Mouse (Mus musculus) naive thymus-derived CD4-positive, alpha-beta T cell, adult 2 months (primary cell): ENCODE data around the gene Rhot1.
"Not testable (repeated sequence)": the region's sequence is repeated elsewhere in the genome, so short reads cannot be mapped to it uniquely, and the experiment has no call there.

Experiments
- DNase-seq: peaks from one replicate; pipeline ENCODE4 v3.0.0-alpha.2; 2011; ENCODE audit warnings: low read depth

Rhot1 gene

DNA sequence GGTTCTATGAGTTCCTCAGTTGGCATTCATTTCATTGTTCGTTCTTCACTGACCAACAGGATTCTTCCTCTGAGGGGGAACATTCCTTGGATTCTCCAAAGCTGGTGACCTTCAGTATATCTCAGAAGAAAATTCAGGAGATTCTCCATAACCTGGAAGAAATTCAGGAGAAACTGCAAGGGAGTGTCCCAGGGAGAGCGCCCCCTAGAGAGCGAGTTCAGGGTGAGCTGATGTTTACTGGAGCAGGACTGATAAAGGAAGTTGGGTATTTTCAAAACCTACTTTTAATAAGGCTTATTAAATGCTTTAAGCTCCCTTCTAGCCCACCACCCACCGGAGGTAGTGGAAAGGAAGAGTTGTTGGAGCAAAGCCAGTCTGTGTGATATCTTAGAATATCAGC, 15.0 kb upstream of the Rhot1 start:
- no peak for DNase-seq

DNA sequence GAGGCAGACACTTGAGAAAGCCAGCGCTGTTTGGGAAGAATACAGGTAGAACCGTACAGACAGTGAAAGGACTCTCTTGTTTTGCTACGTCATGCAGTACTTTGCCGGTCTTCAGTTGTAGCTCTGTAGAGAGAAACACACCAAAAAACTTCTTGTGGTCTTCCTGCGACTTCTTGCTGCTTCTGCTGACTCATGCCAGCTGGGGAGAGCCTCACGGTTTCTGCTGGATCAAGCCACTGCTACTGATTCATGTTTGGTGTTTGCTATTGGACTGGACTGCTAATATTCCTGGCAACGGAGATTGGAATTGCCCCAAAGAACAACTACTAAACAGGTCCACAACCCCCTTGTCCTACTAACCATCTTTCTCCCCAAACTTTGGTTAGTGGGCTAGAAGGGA, 12.5 kb upstream of the Rhot1 start:
- no peak for DNase-seq

DNA sequence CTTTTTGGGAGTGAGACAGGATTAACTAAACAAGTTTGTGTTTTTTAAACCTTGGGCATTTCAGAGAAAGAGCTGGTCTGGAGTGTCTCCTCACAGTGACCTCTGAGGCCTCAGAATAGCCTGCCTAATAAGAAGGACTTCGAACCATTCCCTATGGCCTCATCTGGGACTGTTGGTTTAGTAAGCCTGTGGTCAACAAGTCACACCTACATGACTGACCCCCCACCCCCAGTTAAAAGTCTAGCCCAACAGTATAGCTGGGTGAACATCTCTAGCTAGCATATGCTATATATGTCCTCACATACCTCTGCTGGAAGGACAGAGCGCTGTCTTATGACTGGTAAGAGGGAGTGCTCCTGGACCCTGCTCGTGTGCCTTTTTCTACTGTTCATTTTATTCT, 9.5 kb upstream of the Rhot1 start:
- DNase-seq = no peak

DNA sequence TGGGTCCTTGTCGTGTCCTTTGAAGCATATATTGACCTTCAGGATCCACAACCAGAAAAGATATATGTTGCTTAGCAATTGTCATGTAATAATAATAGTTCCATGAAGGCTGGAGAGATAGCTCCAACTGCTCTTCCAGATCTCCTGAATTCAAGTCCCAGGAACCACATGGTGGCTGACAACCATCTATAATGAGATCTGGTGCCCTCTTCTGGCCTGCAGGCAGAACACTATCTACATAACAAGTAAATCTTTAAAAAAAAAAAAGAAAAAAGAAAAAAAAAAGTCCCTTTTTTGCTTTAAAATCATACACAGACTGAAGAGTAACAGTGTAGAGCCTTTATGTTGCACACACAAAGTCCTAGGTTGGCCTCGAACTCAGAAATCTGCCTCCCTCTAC, 9.0 kb upstream of the Rhot1 start:
- peak; percentile 15 for DNase-seq

DNA sequence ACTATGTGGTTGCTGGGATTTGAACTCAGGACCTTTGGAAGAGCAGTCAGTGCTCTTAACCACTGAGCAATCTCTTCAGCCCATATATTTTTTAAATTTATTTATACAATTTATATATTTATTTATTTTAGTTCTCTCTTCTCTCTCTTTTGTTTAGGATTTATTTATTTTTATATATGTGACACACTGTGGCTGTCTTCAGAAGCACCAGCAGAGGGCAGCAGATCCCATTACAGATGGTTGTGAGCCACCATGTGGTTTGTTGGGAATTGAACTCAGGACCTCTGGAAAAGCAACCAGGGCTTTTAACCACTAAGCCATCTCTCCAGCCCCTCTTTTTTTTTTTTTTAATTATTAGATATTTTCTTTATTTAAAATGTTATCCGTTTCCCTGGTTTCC, 8.5 kb upstream of the Rhot1 start:
- DNase-seq = peak; percentile 67

DNA sequence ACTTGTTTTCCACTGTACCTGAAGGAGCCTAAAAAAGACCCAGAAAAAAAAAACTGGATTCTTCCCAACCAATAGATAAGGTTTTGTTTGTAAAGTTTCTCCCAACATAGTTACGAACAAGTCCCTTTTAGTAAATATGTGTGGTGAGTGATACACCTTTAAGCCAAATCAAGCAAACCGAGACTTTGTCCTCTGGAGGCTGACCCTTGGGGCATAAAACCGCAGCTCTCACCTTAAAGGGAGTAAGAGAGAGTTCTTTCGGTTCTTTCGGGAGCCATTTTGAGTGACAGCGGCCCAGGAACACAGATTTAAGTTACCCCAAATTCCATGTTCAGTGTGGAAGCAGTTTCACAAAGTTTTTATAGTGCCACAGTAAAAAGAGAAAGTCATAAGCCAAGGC, 6.5 kb upstream of the Rhot1 start:
- no peak for DNase-seq

DNA sequence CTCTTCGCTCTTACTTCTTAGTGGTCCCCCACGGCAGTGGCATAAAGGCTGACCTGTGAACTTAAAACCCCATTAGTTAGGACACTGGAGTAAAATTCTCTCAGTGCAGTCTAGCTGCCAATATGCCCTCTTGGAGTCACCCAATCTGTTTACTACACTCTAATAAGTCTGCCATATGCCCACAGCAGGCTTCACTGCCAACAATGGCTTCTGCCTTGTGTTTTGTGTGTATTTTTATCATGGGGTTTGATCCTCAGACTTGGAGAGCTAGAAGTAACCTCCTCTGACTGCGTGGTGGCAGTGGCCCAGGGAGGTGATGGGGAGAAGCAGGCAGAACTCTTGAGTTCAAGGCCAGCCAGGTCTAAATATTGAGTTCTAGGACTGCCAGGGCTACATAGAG, 4.8 kb upstream of the Rhot1 start:
- DNase-seq = no peak

DNA sequence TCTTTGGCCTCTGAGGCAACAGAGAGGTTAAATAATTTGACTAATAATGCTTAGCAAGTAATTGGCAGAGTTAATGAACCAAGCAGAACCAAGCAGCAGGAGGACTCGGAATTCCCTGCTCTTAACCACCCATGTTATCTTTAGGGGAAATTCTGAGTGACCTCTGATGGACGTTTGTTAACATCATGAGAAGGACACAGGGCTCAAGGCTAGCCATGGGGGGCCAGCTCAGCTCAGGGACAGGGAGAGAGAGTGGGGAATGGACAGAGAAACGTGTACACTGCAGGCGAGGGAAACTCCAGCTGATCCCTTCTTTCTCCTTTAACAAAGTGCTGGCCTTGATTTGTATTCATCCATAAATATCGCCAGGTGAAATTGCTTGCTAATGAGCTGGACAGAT, 3.9 kb upstream of the Rhot1 start:
- DNase-seq = no peak

DNA sequence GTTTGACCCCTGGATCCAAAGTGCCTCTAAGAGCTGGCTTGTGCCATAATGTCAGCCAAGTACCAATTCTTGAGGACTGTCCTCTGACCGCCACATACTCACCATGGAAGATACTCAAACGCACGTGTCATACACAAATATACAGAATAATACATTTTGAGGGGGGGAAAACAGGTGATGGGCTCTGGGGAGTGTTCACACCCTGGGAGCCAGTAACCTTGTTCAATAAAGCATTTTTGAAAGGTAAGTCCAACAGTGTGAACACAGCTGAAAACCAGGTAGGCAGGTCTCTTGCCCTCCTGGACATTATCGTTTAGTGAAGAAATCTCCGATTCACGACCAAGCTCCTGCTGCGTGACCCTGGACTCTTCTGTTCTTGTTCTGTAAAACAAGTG, 357 bp upstream of the Rhot1 start:
- no peak for DNase-seq

DNA sequence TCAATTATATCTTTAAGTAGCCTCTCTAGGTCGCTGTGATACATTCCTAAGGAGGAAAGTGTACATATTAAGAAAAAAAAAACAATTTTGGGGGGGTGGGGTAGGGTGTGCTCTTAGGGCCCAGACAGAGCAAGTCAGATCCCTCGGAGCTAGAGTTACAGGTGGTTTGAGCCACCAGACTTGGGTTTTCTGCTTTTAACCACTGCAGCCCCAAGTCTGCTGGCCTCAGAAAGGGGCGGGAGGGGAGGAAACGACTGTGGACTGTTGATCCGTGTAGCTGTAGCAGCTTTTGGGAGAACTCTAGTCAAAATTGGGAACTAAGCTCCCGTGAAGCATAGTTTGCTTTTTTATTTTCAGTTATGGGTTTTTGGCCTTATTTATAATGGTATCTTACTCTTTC, 1.5 kb downstream of the Rhot1 start:
- DNase-seq = no peak

DNA sequence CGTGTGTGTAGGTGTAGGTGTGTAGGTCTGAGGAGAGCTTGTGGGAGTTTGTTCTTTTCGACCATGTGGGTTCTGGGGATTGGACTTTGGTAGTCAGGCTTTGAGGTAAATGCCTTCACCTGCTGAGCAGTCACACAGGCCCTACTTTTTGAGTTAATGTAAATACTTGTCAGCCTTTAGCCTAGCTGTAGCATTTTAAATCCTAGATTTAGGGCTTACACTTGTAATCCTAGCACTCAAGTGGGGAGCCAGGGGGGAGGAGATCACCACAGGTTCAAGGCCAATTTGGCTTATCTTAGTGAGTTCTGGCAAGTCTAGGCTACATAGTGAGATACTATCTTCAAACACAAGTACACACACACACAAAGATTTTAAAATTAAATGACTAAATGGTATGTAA, 3.5 kb downstream of the Rhot1 start:
- no peak for DNase-seq

DNA sequence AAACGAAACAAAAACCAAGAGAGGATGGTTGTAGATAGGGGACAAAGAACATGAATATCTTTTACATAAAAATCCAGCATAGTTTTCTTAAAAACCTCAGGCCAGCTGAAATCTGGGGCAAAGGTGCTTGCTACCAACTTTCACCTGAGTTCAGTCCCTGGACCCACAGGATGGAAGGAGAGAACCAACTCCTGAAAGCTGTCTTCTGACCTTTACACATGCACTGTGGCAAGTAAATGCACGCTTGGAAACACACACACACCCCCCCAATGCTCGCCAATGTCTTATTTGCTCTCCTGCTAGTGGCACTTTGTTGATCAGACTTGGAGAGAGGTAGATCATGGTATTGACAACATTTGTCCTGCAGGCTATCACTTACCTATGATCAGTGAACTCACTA, 6.5 kb downstream of the Rhot1 start:
- no peak for DNase-seq

DNA sequence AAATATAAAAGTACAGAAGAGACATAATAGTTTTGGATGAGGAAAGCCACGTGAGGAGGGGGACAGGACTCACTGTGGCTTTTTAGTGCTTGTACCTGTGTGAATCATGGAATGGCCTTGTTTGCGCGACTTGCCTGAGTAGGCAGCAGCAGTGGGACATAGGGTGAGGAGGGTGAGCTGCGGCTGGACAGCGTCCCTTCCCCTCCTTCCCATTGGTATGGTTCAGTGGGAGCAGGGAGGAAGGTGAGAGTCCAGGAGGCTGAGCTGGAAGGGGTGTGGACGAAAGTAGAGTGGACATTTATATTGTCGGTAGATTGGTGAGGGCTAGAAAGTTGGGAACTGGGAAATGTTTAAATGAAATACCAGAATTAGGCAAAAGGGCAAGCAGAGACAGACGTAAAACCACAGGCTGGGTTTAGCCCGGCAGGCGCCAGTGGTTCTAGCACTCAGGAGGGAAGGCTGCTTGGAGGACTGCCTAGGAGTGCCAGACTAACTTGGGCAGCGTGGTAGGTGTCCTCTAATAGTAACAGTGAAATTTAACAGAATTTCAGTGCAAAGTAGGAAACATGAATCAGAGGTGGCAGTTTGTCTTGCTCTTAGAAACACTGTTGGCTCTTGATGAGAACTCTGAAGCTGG, 10.0 kb downstream of the Rhot1 start:
- no peak for DNase-seq

DNA sequence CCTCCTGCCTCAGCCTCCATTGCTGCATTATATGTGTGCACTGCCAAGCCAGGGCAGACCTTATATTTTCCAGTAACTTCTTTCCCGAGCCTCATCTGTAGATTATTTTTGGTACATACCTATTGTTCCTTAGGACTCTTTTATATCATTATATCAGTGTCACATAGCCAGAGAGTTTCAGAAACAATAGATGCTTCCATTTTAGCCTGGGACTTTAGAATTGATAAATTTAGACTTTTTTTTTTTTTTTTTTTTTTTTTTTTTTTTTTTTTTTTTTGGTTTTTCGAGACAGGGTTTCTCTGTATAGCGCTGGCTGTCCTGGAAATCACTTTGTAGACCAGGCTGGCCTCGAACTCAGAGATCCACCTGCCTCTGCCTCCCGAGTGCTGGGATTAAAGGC, 21.2 kb downstream of the Rhot1 start:
- DNase-seq = not testable (repeated sequence)

DNA sequence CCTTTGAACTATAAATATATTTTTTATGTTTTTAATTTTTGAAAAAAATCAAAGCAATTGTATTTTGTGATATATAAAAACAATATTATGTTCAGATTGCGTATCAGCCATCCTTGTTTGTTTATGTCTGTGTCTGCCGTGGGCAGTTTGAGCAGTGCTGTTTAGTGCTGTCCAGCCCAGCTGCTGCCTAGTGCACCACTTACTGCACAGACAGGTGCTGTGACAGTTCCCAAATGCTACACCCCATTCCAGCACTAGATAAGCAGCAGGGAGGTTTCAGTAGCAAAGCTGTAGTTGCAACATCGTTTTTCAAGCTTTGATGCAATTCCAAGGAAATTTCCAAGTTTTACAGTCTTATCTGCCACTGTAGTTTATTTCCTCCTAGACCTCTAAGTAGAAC, 28.5 kb downstream of the Rhot1 start:
- DNase-seq = no peak

DNA sequence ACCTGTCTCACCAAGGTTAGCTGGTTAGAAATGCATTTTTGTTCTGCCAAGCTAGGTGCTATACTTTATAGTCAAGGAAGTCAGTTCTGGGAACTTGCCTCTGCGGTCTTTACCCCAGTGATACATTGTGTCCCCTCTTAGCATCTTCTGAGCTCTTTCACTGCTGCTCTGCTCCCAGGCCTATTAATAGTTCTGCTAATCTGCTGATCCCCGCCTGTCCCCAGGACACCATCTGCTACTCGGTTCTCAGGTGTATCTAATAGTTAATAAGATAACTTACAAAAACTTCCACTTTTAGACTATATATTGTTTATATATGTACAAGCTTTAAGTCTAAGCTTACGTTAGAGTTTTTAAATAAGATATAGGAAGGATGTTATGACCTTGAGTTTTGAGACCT, 29.5 kb downstream of the Rhot1 start:
- no peak for DNase-seq

DNA sequence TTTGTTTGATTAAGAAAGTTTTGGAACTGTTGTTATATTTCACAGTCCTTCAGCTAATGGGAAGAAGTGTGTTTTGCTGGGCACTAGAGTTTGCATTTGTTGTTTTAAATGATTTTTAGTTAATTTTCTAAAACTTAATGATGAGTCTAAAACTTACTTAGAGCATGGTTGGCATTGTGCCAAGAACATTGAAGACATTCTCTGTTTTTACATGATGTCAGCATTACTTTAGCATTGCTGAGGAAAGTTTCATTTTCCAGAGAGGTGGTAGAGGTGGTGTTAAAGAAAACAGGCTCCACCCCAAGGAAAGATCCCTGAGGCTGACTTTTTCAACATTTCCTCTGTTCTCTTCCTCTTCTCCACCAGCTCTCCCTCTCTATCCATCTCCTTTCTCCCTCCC, 38.2 kb downstream of the Rhot1 start:
- peak; percentile 3 for DNase-seq

DNA sequence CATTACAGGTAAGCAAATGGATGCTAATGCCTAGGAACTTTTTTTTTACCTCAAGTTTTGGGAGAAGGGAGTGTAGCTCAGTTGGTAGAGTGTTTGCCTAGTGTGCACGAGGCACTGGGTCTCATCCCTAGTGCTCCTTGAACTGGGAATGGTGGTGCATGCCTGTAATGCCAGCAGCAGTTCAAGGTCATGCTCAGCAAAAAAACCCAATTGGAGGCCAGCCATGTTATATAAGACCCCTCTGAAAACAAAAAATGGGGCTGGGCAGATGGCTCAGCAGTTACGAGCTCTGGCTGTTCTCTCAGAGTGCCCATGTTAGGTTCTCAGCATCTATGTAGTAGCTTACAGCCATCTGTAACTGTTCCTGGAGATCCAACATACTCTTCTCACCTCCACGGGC, 39.7 kb downstream of the Rhot1 start:
- DNase-seq = no peak

DNA sequence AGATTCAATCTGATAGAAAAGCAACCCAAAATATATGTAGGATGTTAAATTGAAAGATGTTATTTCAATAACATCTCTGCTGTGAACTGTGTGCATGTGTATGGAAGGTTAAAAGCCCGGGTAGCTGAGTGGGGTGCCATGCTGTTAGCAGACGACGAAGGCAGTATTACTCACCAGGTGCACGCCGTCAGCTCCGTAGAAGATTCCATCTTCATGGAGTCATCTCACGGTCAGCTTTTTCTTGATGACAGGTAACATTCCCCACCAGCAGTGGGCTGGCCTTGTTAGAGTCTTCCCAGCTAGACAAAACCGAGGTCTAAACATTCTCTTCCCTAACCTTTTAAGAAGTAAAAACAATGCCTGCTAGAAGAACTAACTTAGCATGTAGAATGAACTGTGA, 55.3 kb downstream of the Rhot1 start:
- no peak for DNase-seq

DNA sequence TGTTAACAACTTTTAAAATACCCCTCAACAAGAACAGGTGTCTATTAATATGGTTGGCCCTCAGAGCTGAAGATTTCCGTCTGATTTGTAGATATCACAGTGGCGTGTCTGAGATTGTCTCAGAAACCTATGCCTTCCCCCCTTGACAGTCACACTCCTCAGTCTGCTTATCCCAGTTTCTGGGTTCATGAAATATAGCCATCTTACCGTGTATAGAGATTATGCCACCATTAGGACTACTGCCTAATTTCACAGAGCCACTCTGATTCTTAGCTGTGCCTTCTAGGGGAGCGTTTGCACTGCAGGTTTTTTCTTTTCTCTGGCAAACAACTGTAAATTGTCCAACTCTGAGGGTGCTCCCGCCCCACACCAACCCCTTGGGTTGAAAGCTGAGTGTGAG, 62.3 kb downstream of the Rhot1 start:
- DNase-seq = no peak

DNA sequence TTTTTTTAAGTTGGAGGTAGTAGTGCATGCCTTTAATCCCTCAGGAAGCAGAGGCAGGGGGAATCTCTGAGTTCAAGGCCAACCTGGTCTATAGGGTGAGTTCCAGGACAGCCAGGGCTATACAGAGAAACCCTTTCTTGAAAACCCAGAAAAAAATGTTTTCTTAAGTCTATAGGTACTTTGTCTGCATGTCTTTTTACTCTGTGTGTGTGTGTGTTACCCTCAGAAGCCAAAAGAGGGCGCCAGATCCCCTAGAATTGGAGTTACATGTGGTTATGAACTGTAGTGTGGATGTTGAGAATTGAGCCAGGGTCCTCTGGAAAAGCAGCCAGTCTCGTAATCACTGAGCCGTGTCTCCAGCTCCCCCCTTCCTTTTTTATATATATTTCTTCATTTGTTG, 66.2 kb downstream of the Rhot1 start:
- DNase-seq = no peak

DNA sequence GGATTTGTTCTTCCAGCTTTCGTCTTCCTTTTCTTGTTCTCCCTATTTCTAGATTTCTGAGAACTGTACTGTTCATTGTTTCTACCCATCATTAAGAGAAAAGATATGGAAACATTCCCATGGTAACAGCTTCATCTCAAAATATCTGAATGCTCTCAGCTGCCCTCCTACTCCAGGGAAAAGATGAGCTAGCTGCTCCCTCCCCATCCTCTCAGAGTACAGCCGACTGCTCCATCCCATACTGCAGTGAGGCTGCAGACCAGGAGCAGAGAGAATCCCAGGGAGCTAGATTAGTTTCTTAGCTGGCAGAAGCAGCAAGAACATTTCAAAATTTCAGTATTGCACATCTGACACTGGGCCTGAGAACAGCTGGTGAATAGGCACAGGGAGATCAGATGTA, 69.2 kb downstream of the Rhot1 start:
- DNase-seq = no peak

DNA sequence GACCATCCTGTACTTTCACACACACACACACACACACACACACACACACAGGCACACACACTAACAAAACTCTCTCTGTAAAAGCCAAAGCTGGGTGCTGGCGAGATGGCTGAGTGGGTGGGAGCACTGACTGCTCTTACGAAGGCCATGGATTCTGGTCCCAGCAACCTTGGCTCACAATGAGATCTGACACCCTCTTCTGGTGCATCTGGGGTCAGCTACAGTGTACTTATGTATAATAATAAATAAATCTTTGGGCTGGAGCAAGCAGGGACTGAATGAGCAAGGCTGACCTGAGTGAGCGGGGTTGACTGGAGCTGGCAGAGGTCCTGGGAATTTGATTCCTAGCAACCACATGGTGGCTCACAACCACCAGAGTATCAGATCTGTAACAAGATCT, 75.0 kb downstream of the Rhot1 start:
- no peak for DNase-seq

DNA sequence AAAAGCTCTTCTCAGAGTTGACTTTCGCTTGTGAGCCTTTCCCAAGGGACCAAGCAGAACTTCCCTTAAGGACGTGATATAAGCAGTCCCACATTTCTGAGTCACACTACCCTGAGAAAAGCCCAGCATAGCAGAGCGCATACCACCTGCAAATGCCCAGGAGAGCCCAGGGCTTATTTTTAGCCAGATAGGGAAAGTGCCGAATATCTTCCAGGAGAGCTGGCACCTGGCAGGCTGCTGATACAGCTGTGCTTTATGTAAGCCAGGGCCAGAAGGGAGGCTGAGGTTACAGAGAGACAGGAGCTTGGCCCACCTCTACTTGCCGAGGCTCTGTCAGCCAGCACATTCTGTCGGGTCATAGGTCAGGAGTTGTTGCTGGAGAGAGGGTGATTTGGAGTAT, 75.8 kb downstream of the Rhot1 start:
- no peak for DNase-seq

DNA sequence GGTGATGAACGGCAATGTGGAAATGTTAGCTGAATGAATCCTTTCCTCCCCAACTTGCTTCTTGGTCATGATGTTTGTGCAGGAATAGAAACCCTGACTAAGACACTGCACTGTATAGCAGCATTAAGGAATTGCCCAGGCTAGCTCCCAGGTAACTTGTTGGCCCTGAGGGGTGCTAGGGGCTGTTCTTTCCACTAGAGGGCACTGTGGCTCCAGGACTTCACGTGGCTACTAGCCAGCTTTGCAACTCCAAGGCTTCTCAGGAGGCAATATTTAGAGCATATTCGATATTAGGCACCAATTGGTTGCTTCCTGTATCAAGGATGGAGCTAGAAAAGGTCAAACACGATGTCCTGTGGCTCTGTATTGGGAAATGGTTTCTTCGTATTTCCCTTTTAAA, 78.3 kb downstream of the Rhot1 start:
- DNase-seq = peak; percentile 84
